Mouse (Mus musculus): ENCODE data around the gene Ppdpf. TPM values are rescaled to one million over a fixed set of nuclear protein-coding genes. Genes with fewer than 3 reads are reported as not detected.

Ppdpf gene
- total and polyA plus RNA-seq, 2 experiments from 2014 or later = 145 to 155 TPM

DNA sequence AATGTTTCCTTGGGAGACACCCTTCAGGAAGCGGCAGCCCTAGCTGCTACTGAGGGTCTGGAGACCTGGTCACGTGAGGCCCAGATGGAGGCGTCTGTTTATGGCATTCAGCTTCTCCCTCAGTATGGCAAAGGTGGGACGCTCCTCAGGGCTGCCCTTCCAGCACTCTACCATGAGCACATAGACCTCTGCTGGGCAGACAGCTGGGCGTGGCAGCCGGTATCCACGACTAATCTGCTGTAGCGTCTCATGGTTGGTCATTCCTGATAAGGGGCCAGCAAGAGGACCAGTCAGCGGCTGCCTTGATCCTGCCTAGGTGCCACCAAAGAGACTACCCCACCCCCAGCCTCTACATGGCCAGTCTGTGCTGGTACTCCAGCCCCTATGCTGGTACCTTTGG is 19.1 kb downstream of the Ppdpf start:
- H3K27ac ChIP-seq (ENCODE audit: low read depth) = no peak overlapping the region
- no peaks in the 10 kb centered on the region for H3K4me1 ChIP-seq (ENCODE audit: control insufficient read depth, insufficient read depth)
- TF ChIP-seq CTCF (IDR thresholded peaks at IDR 0.05; ENCODE audit: low read depth) = no peak
- no peak for TF ChIP-seq EP300 (IDR thresholded peaks at IDR 0.05; ENCODE audit: low read depth)
- no peaks in the 10 kb centered on the region for H3K36me3 ChIP-seq (replicated peaks; ENCODE audit: control insufficient read depth, insufficient read depth, low read length)
- WGBS = 57% methylated on average over 9 of the region's 9 CpGs
- H3K4me3 ChIP-seq (ENCODE audit: low read depth, low read length) = no peak overlapping the region
- no peak overlapping the region for H3K9ac ChIP-seq (replicated peaks; ENCODE audit: low read depth, low read length)
- no peak overlapping the region for H3K4me2 ChIP-seq (ENCODE audit: low read depth, low read length)
- peaks cover 18% of the 10 kb centered on the region; the same call in 1 of the 2 replicates for H3K27me3 ChIP-seq (ENCODE audit: control insufficient read depth, insufficient read depth, low read length)
- ATAC-seq (ENCODE audit: insufficient read depth, low read depth) (no peak), DNase-seq (ENCODE audit: low spot score) (no peak)
- H3K9me3 ChIP-seq (replicated peaks; ENCODE audit: control insufficient read depth, low read length) = no peaks in the 10 kb centered on the region

DNA sequence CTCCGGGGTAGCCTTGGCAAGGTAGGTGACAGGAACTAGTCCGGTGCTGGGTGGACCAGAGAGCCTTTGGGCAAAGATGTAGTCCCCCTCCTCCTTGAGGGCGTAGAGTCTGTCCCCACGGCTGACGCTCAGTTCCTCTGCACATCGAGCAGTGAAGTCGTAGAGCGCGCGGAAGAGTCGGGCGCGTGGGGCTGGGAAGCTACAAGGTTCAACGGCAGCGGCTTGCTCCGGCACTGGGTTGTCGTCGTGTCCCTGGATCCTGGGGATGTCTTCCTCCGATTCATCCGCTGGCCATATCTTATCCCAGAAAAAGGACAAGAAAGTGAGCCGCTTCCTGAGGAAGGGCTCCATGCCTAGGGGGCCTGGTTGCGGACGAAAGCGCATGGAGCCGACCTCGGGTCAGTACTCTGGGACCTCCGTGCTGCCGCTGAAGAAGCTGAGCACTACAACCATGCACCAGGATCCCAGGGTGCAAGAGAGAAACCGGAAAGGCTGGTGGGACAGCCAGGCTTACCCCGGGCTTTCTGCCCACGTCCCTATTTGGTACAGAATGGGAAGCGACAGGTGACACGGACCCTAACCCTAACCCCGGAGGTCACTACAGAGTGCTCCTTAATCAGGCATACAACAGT is 25.5 kb downstream of the Ppdpf start:
- peak overlapping the region; percentile 37 for H3K4me3 ChIP-seq (ENCODE audit: low read depth, low read length)
- no peaks in the 10 kb centered on the region for H3K4me1 ChIP-seq (ENCODE audit: control insufficient read depth, insufficient read depth)
- peaks cover 44% of the 10 kb centered on the region for H3K27me3 ChIP-seq (ENCODE audit: control insufficient read depth, insufficient read depth, low read length)
- H3K9ac ChIP-seq (replicated peaks; ENCODE audit: low read depth, low read length) = no peak overlapping the region
- no peak for TF ChIP-seq EP300 (IDR thresholded peaks at IDR 0.05; ENCODE audit: low read depth)
- no peak for TF ChIP-seq CTCF (IDR thresholded peaks at IDR 0.05; ENCODE audit: low read depth)
- H3K9me3 ChIP-seq (replicated peaks; ENCODE audit: control insufficient read depth, low read length) = no peaks in the 10 kb centered on the region
- DNase-seq (ENCODE audit: low spot score) = no peak
- no peak overlapping the region for H3K27ac ChIP-seq (ENCODE audit: low read depth)
- H3K36me3 ChIP-seq (replicated peaks; ENCODE audit: control insufficient read depth, insufficient read depth, low read length) = no peaks in the 10 kb centered on the region
- ATAC-seq (ENCODE audit: insufficient read depth, low read depth) = no peak
- 4% methylated on average over 34 of the region's 34 CpGs for WGBS
- H3K4me2 ChIP-seq (ENCODE audit: low read depth, low read length) = peak overlapping the region; percentile 57

DNA sequence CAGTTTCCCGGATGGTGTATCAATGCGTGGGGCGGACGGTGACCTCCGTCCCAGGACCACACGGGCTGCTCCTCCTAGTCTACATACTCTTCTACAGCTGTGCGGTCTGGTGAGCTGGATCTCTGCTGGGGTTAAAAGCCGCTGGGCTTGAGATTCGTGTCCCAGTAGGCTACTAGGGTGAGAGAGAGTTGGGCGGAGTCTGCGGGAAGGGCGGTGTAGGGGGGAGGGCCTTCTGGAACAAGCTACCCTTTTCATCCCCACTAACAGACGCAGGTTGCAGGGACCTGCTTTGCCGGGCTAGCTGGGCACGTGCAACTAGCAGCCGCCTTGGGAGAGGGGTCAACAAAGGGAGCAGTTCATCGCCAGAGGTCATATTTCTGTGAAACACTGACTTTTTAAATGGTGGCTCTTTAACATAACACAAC is 26.0 kb downstream of the Ppdpf start, which contains the start of gene Srms:
Gene Srms (minus strand): TSS at position 165 of the 425 bp plus-strand sequence.
- ATAC-seq (ENCODE audit: insufficient read depth, low read depth) (no peak), DNase-seq (ENCODE audit: low spot score) (no peak)
- TF ChIP-seq CTCF (IDR thresholded peaks at IDR 0.05; ENCODE audit: low read depth) (no peak), EP300 (IDR thresholded peaks at IDR 0.05; ENCODE audit: low read depth) (no peak)
- Histone ChIP-seq H3K4me3 (ENCODE audit: low read depth, low read length) (peak within 1 kb of the TSS; percentile 37), H3K9ac (replicated peaks; ENCODE audit: low read depth, low read length) (no peak within 1 kb of the TSS), H3K4me2 (ENCODE audit: low read depth, low read length) (peak within 1 kb of the TSS; percentile 57), H3K4me1 (ENCODE audit: control insufficient read depth, insufficient read depth) (no peaks in the 10 kb centered on the region), H3K36me3 (replicated peaks; ENCODE audit: control insufficient read depth, insufficient read depth, low read length) (no peaks in the 10 kb centered on the region), H3K27ac (ENCODE audit: low read depth) (no peak within 1 kb of the TSS), H3K27me3 (ENCODE audit: control insufficient read depth, insufficient read depth, low read length) (peaks cover 44% of the 10 kb centered on the region), H3K9me3 (replicated peaks; ENCODE audit: control insufficient read depth, low read length) (no peaks in the 10 kb centered on the region)
- 2% methylated on average over 17 of the region's 17 CpGs for WGBS

DNA sequence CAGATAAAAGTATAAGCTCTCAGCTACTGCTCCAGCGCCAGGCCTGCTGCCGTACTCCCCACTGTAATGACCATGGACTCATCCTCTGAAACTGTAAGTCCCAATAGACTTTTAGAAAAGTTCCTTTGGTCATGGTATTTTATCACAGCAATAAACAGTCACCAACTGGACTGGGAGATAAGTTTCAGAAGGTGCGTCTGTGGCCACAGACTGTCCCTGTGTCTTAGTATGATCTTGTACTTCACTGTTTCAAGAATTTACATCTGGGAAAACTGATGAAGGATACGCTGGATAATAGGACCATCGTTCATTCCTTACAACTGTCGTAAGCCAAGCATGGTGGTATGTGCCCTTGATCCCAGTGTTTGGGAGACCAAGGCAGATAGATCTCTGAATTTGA is 29.0 kb downstream of the Ppdpf start:
- H3K27ac ChIP-seq (ENCODE audit: low read depth) = no peak overlapping the region
- 0 out of 2 replicates have a peak, but pooled peaks cover 4% of the 10 kb centered on the region for H3K4me1 ChIP-seq (ENCODE audit: control insufficient read depth, insufficient read depth)
- no peak overlapping the region for H3K9ac ChIP-seq (replicated peaks; ENCODE audit: low read depth, low read length)
- peaks cover 35% of the 10 kb centered on the region for H3K27me3 ChIP-seq (ENCODE audit: control insufficient read depth, insufficient read depth, low read length)
- no peak overlapping the region for H3K4me3 ChIP-seq (ENCODE audit: low read depth, low read length)
- no peaks in the 10 kb centered on the region for H3K9me3 ChIP-seq (replicated peaks; ENCODE audit: control insufficient read depth, low read length)
- no peak for TF ChIP-seq CTCF (IDR thresholded peaks at IDR 0.05; ENCODE audit: low read depth)
- TF ChIP-seq EP300 (IDR thresholded peaks at IDR 0.05; ENCODE audit: low read depth) = no peak
- H3K4me2 ChIP-seq (ENCODE audit: low read depth, low read length) = no peak overlapping the region
- WGBS = 86% methylated on average over 6 of the region's 6 CpGs
- DNase-seq (ENCODE audit: low spot score) (no peak), ATAC-seq (ENCODE audit: insufficient read depth, low read depth) (no peak)
- H3K36me3 ChIP-seq (replicated peaks; ENCODE audit: control insufficient read depth, insufficient read depth, low read length) = no peaks in the 10 kb centered on the region

DNA sequence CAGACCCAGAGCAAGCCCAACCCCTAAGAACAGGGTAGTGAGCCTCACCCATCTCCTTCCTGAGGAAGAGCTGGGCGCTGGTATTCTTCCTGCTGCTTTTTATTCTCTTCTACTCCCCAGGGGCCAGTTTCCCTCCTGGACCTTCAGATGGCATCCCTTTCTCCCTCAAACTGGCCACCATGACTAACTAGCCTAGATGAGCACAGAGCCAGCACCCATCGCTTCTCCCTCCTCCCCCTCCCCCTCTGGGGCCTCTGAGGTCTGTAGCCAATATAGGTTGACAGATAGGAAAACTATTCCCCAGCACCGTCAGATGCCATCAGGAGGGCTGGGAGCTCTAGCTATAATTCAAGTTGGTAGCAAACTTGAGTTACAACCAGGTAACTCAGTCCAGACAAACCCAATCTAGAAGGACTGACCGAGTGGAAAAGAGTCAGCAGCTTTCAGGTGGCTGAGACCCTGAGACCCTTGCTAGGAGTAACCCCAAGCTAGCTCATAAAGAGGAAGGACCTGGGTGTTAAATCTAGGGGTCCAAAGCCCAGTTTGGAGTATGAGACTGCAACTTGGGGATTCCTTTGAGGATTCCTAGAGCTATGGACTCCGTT is 31.9 kb downstream of the Ppdpf start:
- WGBS = 48% methylated on average over 5 of the region's 5 CpGs
- no peak overlapping the region for H3K4me3 ChIP-seq (ENCODE audit: low read depth, low read length)
- H3K4me2 ChIP-seq (ENCODE audit: low read depth, low read length) = no peak overlapping the region
- 0 out of 2 replicates have a peak, but pooled peaks cover 4% of the 10 kb centered on the region for H3K4me1 ChIP-seq (ENCODE audit: control insufficient read depth, insufficient read depth)
- DNase-seq (ENCODE audit: low spot score) (no peak), ATAC-seq (ENCODE audit: insufficient read depth, low read depth) (no peak)
- peaks cover 10% of the 10 kb centered on the region for H3K27me3 ChIP-seq (ENCODE audit: control insufficient read depth, insufficient read depth, low read length)
- no peaks in the 10 kb centered on the region for H3K9me3 ChIP-seq (replicated peaks; ENCODE audit: control insufficient read depth, low read length)
- no peaks in the 10 kb centered on the region for H3K36me3 ChIP-seq (replicated peaks; ENCODE audit: control insufficient read depth, insufficient read depth, low read length)
- TF ChIP-seq CTCF (IDR thresholded peaks at IDR 0.05; ENCODE audit: low read depth) = no peak
- TF ChIP-seq EP300 (IDR thresholded peaks at IDR 0.05; ENCODE audit: low read depth) = no peak
- no peak overlapping the region for H3K9ac ChIP-seq (replicated peaks; ENCODE audit: low read depth, low read length)
- H3K27ac ChIP-seq (ENCODE audit: low read depth) = 0 out of 2 replicates have a peak overlapping the region, but pooled peaks have one; percentile 5
